8 mouse cellular contexts compared by ENCODE assay signal in genomic region chr4:143325625-143325941, GRCm38 (mm10). TPM values are rescaled to one million over a fixed set of nuclear protein-coding genes. Genes with fewer than 3 reads are reported as not detected.
DNase-seq lines count a peak whose midpoint lies in the region; ATAC-seq lines count a peak whose summit lies in the region.

No protein-coding gene starts in this region.

- H3K4me3 ChIP-seq in forebrain, embryonic 11.5 days (ENCODE audit: low read depth, low read length), result no peak overlapping the region; the same call in 1 of the 2 replicates
- peak overlapping the region; percentile 48 for H3K4me3 ChIP-seq in heart, embryonic 16.5 days (ENCODE audit: low read length)
- 0 out of 2 replicates have a peak overlapping the region, but pooled peaks have one; percentile 12 for H3K4me3 ChIP-seq in liver, embryonic 13.5 days (replicated peaks)
- 0 out of 2 replicates have a peak overlapping the region, but pooled peaks have one; percentile 16 for H3K4me3 ChIP-seq in neural tube, embryonic 11.5 days (ENCODE audit: low read depth, low read length)

- WGBS in forebrain, embryonic 11.5 days, result 2% methylated on average over 10 of the region's 10 CpGs
- WGBS in heart, embryonic 16.5 days, result 2% methylated on average over 10 of the region's 10 CpGs
- 2% methylated on average over 10 of the region's 10 CpGs for WGBS in liver, embryonic 13.5 days (ENCODE audit: insufficient replicate concordance)
- 2% methylated on average over 10 of the region's 10 CpGs for WGBS in neural tube, embryonic 11.5 days

- H3K4me1 ChIP-seq in forebrain, embryonic 11.5 days (replicated peaks; ENCODE audit: control insufficient read depth, insufficient read depth, low read length), result no peaks in the 10 kb centered on the region
- H3K4me1 ChIP-seq in heart, embryonic 16.5 days (ENCODE audit: control insufficient read depth, insufficient read depth, low read length), result no peaks in the 10 kb centered on the region
- H3K4me1 ChIP-seq in liver, embryonic 13.5 days (replicated peaks), result no peaks in the 10 kb centered on the region
- H3K4me1 ChIP-seq in neural tube, embryonic 11.5 days (ENCODE audit: control insufficient read depth, insufficient read depth, low read length), result peaks cover 5% of the 10 kb centered on the region; the same call in 1 of the 2 replicates

- H3K9ac ChIP-seq in forebrain, embryonic 11.5 days (ENCODE audit: low read length), result no peak overlapping the region
- peak overlapping the region; percentile 56 for H3K9ac ChIP-seq in heart, embryonic 16.5 days (ENCODE audit: low read length)
- H3K9ac ChIP-seq in liver, embryonic 13.5 days, result no peak overlapping the region
- peak overlapping the region; percentile 23; the same call in 1 of the 2 replicates for H3K9ac ChIP-seq in neural tube, embryonic 11.5 days (ENCODE audit: low read length)

- peak overlapping the region; percentile 43 for H3K4me2 ChIP-seq in forebrain, embryonic 11.5 days (ENCODE audit: low read depth, low read length, severe bottlenecking)
- peak overlapping the region; percentile 73 for H3K4me2 ChIP-seq in heart, embryonic 16.5 days (ENCODE audit: low read depth, low read length)
- peak overlapping the region; percentile 52 for H3K4me2 ChIP-seq in liver, embryonic 13.5 days
- H3K4me2 ChIP-seq in neural tube, embryonic 11.5 days (ENCODE audit: low read depth), result peak overlapping the region; percentile 34

- no peaks in the 10 kb centered on the region for H3K27me3 ChIP-seq in forebrain, embryonic 11.5 days (ENCODE audit: control insufficient read depth, insufficient read depth, low read length)
- H3K27me3 ChIP-seq in heart, embryonic 16.5 days (ENCODE audit: control insufficient read depth, insufficient read depth, low read length), result no peaks in the 10 kb centered on the region; the same call in 1 of the 2 replicates
- no peaks in the 10 kb centered on the region for H3K27me3 ChIP-seq in liver, embryonic 13.5 days
- H3K27me3 ChIP-seq in neural tube, embryonic 11.5 days (ENCODE audit: control insufficient read depth, insufficient read depth, low read length), result no peaks in the 10 kb centered on the region

- peak; percentile 25 for DNase-seq in CD4-positive helper T cell, adult 2 months (ENCODE audit: low read depth, low spot score)
- DNase-seq in c-Kit-positive CD71-negative TER-119-negative erythroid progenitor cells, embryonic 14.5 days (ENCODE audit: low read depth), result peak; percentile 33
- peak; percentile 87 for DNase-seq in forebrain, embryonic 11.5 days (ENCODE audit: low spot score)
- peak; percentile 65 to 89 for DNase-seq in kidney, postnatal 36 days
- DNase-seq in liver, embryonic 13.5 days, result peak; percentile 15
- peak; percentile 87 for DNase-seq in neural tube, embryonic 11.5 days (ENCODE audit: low spot score)
- peak; percentile 73 for DNase-seq in testis, postnatal 14 days (ENCODE audit: low spot score)

- H3K9me3 ChIP-seq in forebrain, embryonic 11.5 days (ENCODE audit: control insufficient read depth, low read length), result no peaks in the 10 kb centered on the region
- no peaks in the 10 kb centered on the region for H3K9me3 ChIP-seq in heart, embryonic 16.5 days (replicated peaks; ENCODE audit: control insufficient read depth, low read length)
- no peaks in the 10 kb centered on the region for H3K9me3 ChIP-seq in liver, embryonic 13.5 days (replicated peaks)
- no peaks in the 10 kb centered on the region for H3K9me3 ChIP-seq in neural tube, embryonic 11.5 days (ENCODE audit: control insufficient read depth, low read length)

- no peak overlapping the region for H3K27ac ChIP-seq in forebrain, embryonic 11.5 days (ENCODE audit: low read depth, low read length)
- H3K27ac ChIP-seq in heart, embryonic 16.5 days (ENCODE audit: low read length), result no peak overlapping the region
- H3K27ac ChIP-seq in liver, embryonic 13.5 days, result no peak overlapping the region
- H3K27ac ChIP-seq in neural tube, embryonic 11.5 days (ENCODE audit: low read depth, low read length), result peak overlapping the region; percentile 93

- peak; percentile 55; the same call in 1 of the 2 replicates for ATAC-seq in forebrain, embryonic 11.5 days (replicated peaks; ENCODE audit: low FRiP score)
- no peak for ATAC-seq in heart, embryonic 16.5 days (replicated peaks; ENCODE audit: extremely low read depth, insufficient read depth, low FRiP score)
- no peak for ATAC-seq in liver, embryonic 13.5 days (ENCODE audit: low read depth)
- ATAC-seq in neural tube, embryonic 11.5 days (ENCODE audit: insufficient read depth, low FRiP score, low TSS enrichment), result no peak

- H3K36me3 ChIP-seq in forebrain, embryonic 11.5 days (ENCODE audit: control insufficient read depth, insufficient read depth, low read length), result no peaks in the 10 kb centered on the region
- H3K36me3 ChIP-seq in heart, embryonic 16.5 days (ENCODE audit: control insufficient read depth, insufficient read depth), result no peaks in the 10 kb centered on the region
- H3K36me3 ChIP-seq in liver, embryonic 13.5 days, result no peaks in the 10 kb centered on the region
- H3K36me3 ChIP-seq in neural tube, embryonic 11.5 days (ENCODE audit: control insufficient read depth, insufficient read depth, low read length), result no peaks in the 10 kb centered on the region

RNA-seq across cellular contexts. Expression of gene Lrrc38, which starts 24.0 kb away (rescaled TPM):
- polyA plus RNA-seq in forebrain, embryonic 11.5 days (2014; fragmentation: Nextera tagmentation; extraction: Ambion mirVana), result not detected in 2 replicates
- polyA plus RNA-seq in heart, embryonic 16.5 days (2015; fragmentation: Nextera tagmentation; extraction: Ambion mirVana), result 0.14 and 0.41 TPM in 2 replicates
- polyA plus RNA-seq in liver, embryonic 13.5 days (2015; fragmentation: Nextera tagmentation; extraction: Ambion mirVana), result not detected in 2 replicates
- polyA plus RNA-seq in neural tube, embryonic 11.5 days (2014; fragmentation: Nextera tagmentation; extraction: Ambion mirVana), result 0.48 and 1.1 TPM in 2 replicates

RNA-seq across cellular contexts. Expression of gene Pdpn, which starts 26.2 kb away (rescaled TPM):
- polyA plus RNA-seq in forebrain, embryonic 11.5 days (2014; fragmentation: Nextera tagmentation; extraction: Ambion mirVana), result 74.5 and 75.8 TPM in 2 replicates
- polyA plus RNA-seq in heart, embryonic 16.5 days (2015; fragmentation: Nextera tagmentation; extraction: Ambion mirVana), result 23.5 and 24.1 TPM in 2 replicates
- polyA plus RNA-seq in liver, embryonic 13.5 days (2015; fragmentation: Nextera tagmentation; extraction: Ambion mirVana), result 1.4 and 1.6 TPM in 2 replicates
- polyA plus RNA-seq in neural tube, embryonic 11.5 days (2014; fragmentation: Nextera tagmentation; extraction: Ambion mirVana), result 140 and 147 TPM in 2 replicates

Comparison
In these comparisons a context has a peak if more than half of its experiments do, and no peak if none do; other contexts are left out.
1. DNase-seq: peak in every context shown above with its lines; median percentile 87 in forebrain, embryonic 11.5 days; 87 in neural tube, embryonic 11.5 days; 77 in kidney, postnatal 36 days; 73 in testis, postnatal 14 days; 33 in c-Kit-positive CD71-negative TER-119-negative erythroid progenitor cells, embryonic 14.5 days; 25 in CD4-positive helper T cell, adult 2 months; 15 in liver, embryonic 13.5 days.
2. H3K9ac ChIP-seq: peak in heart, embryonic 16.5 days (single experiment) and neural tube, embryonic 11.5 days (single experiment); none in forebrain, embryonic 11.5 days (single experiment) and liver, embryonic 13.5 days (single experiment).
3. Peak in every context shown above with its lines, with median percentiles within 50 percentile points of each other: H3K4me2 ChIP-seq.